Comparison of ENCODE assay signal across 16 mouse cellular contexts in the genomic region with DNA sequence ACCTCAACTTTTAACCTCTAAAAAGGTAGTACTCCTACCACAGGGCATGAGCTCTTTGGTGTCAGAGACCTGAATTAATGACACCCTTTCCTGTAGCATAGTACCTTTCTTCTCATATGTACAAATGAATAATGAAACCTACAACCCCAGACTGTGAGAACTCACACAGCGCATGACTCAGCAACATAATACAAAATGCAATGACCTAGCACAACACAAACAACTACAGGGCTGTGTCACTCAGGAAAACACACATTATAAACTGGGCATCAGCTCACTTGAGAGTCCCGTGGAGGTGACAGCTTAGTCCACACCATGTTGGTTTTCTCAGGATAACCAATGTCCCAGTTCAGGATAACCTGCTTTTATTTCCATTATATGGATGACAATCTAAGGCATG.
"Had no signal": no experiment of that assay in that cellular context is flagged by ENCODE, and none has a peak within 500 bp of the region (broad histone marks: within the 10 kb centered on the region; RNA-seq: fewer than 3 reads in every experiment).

No protein-coding gene starts in this region.

- H3K4me3 ChIP-seq: intestine, embryonic 15.5 days; kidney, embryonic 15.5 days; left cerebral cortex, adult 2 months; limb, embryonic 10.5 days; lung, embryonic 15.5 days; midbrain, embryonic 10.5 days; midbrain, embryonic 15.5 days; neural tube, embryonic 12.5 days had no signal

- H3K9me3 ChIP-seq: intestine, embryonic 15.5 days; kidney, embryonic 15.5 days; limb, embryonic 10.5 days; lung, embryonic 15.5 days; midbrain, embryonic 10.5 days; midbrain, embryonic 15.5 days; neural tube, embryonic 12.5 days had no signal

- H3K4me2 ChIP-seq: intestine, embryonic 15.5 days; kidney, embryonic 15.5 days; lung, embryonic 15.5 days; midbrain, embryonic 15.5 days; neural tube, embryonic 12.5 days had no signal

- ATAC-seq: intestine, embryonic 15.5 days; midbrain, embryonic 15.5 days had no signal

- H3K9ac ChIP-seq: intestine, embryonic 15.5 days; kidney, embryonic 15.5 days; lung, embryonic 15.5 days; midbrain, embryonic 15.5 days; neural tube, embryonic 12.5 days had no signal

- H3K27me3 ChIP-seq: intestine, embryonic 15.5 days; kidney, embryonic 15.5 days; lung, embryonic 15.5 days; midbrain, embryonic 15.5 days; neural tube, embryonic 12.5 days had no signal

- DNase-seq: kidney, adult 18-20 months; kidney, postnatal 14 days; lung, postnatal 14 days; right cerebral cortex, postnatal 4 days; spleen, adult 18-20 months; thymus, adult 18-20 months; thymus, postnatal 14 days had no signal

- H3K4me1 ChIP-seq: intestine, embryonic 15.5 days; kidney, embryonic 15.5 days; limb, embryonic 10.5 days; lung, embryonic 15.5 days; midbrain, embryonic 10.5 days; midbrain, embryonic 15.5 days; neural tube, embryonic 12.5 days had no signal

- H3K27ac ChIP-seq: intestine, embryonic 15.5 days; kidney, embryonic 15.5 days; left cerebral cortex, adult 2 months; limb, embryonic 10.5 days; lung, embryonic 15.5 days; macrophage; midbrain, embryonic 10.5 days; midbrain, embryonic 15.5 days; neural tube, embryonic 12.5 days had no signal

- H3K36me3 ChIP-seq: intestine, embryonic 15.5 days; kidney, embryonic 15.5 days; lung, embryonic 15.5 days; midbrain, embryonic 15.5 days; neural tube, embryonic 12.5 days had no signal
